8 mouse cellular contexts compared by ENCODE assay signal in the genomic region with DNA sequence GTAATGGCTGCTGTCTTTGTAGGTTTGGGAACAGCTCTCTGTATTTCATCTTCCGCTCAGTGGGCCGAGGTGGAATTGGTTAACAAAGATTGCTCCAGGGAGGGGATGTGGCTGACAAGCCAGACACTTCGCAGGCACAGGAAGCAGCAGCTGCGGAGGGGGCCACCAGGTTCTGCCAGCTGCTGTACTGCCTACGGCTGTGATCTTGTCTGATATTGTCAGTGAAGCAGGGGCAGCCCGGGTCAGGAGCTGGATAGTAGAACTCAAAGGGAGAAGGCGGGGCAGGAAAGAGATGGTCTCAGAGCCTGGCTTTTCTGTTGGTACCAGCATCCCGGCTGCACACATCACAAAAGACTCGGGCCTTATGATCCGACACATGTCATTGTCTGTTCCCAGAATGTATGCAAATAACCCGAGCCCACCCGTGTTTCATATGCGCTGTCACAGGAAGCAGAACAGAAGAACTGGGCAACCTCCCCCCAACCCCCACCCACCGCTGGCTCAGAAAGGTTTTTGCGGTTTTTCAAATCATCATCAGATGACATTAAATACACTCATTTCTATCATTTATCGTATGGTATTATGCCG. TPM values are rescaled to one million over a fixed set of nuclear protein-coding genes. Genes with fewer than 3 reads are reported as not detected.
DNase-seq lines count a peak whose midpoint lies in the region; ATAC-seq and TF ChIP-seq lines count a peak whose summit lies in the region.

No protein-coding gene starts in this region.

- peak; percentile 52 for DNase-seq in kidney, postnatal 10 days
- DNase-seq in kidney, adult 2 months = no peak
- DNase-seq in MN1 (ENCODE audit: low spot score) = peak; percentile 80
- peak; percentile 72 for DNase-seq in forebrain, embryonic 14.5 days (ENCODE audit: low spot score)
- peak; percentile 29 to 57 for DNase-seq in spleen, adult 2 months (ENCODE audit: low read depth in 1 of 2, low spot score in 2 of 2)
- DNase-seq in cerebellum, adult 9-10 months = no peak
- DNase-seq in heart, postnatal 4 days = no peak

- no peaks in the 10 kb centered on the region; the same call in 1 of the 2 replicates for H3K36me3 ChIP-seq in kidney, adult 2 months (ENCODE audit: control insufficient read depth, insufficient read depth, low read length)
- H3K36me3 ChIP-seq in forebrain, embryonic 14.5 days (ENCODE audit: control insufficient read depth, insufficient read depth, low read length) = no peaks in the 10 kb centered on the region
- no peaks in the 10 kb centered on the region for H3K36me3 ChIP-seq in spleen, adult 2 months (ENCODE audit: control insufficient read depth, insufficient read depth, low read length)

- no peak overlapping the region for H3K27ac ChIP-seq in kidney, adult 2 months (ENCODE audit: insufficient read depth, low read depth, low read length)
- peak overlapping the region; percentile 86 for H3K27ac ChIP-seq in forebrain, embryonic 14.5 days (ENCODE audit: low read depth, low read length)
- peak overlapping the region; percentile 39 for H3K27ac ChIP-seq in spleen, adult 2 months (ENCODE audit: insufficient read depth, low read length)

- peaks cover 16% of the 10 kb centered on the region; the same call in 1 of the 2 replicates for H3K4me1 ChIP-seq in kidney, adult 2 months (ENCODE audit: control insufficient read depth, insufficient read depth, low read length)
- H3K4me1 ChIP-seq in forebrain, embryonic 14.5 days (ENCODE audit: control insufficient read depth, insufficient read depth, low read length) = peaks cover 45% of the 10 kb centered on the region
- peaks cover 15% of the 10 kb centered on the region for H3K4me1 ChIP-seq in spleen, adult 2 months (ENCODE audit: control insufficient read depth, insufficient read depth, insufficient read length)

- no peaks in the 10 kb centered on the region for H3K9me3 ChIP-seq in forebrain, embryonic 14.5 days (replicated peaks; ENCODE audit: control insufficient read depth, low read length)

- TF ChIP-seq POLR2A in kidney, adult 2 months (IDR thresholded peaks at IDR 0.05; ENCODE audit: low read depth, low read length) = no peak
- TF ChIP-seq POLR2A in spleen, adult 2 months (IDR thresholded peaks at IDR 0.05; ENCODE audit: low read depth, low read length) = no peak

- no peak for TF ChIP-seq CTCF in kidney, adult 2 months (conservative IDR thresholded peaks at IDR 0.05; ENCODE audit: insufficient read depth, insufficient read length, low read depth, low read length)
- TF ChIP-seq CTCF in spleen, adult 2 months (IDR thresholded peaks at IDR 0.05; ENCODE audit: extremely low read depth, insufficient read depth, insufficient read length, insufficient replicate concordance) = no peak

- no peak overlapping the region for H3K4me3 ChIP-seq in kidney, adult 2 months (ENCODE audit: insufficient read depth, low read depth, low read length)
- H3K4me3 ChIP-seq in forebrain, embryonic 14.5 days (ENCODE audit: low read depth, low read length) = no peak overlapping the region
- peak overlapping the region; percentile 9 for H3K4me3 ChIP-seq in spleen, adult 2 months (ENCODE audit: extremely low read depth, insufficient read depth, insufficient read length)

- peak; percentile 78 for ATAC-seq in forebrain, embryonic 14.5 days
- 0 out of 2 replicates have a peak, but pooled peaks have one; percentile 24 for ATAC-seq in megakaryocyte, adult 5-6 weeks (ENCODE audit: poor library complexity, severe bottlenecking)

- peak overlapping the region; percentile 14; the same call in 1 of the 2 replicates for H3K4me2 ChIP-seq in forebrain, embryonic 14.5 days (ENCODE audit: low read length)

- WGBS in kidney, adult 2 months = 61% methylated on average over 17 of the region's 17 CpGs
- 27% methylated on average over 17 of the region's 17 CpGs for WGBS in forebrain, embryonic 14.5 days
- WGBS in spleen, adult 2 months = 5% methylated on average over 17 of the region's 17 CpGs

- no peaks in the 10 kb centered on the region for H3K27me3 ChIP-seq in kidney, adult 2 months (replicated peaks; ENCODE audit: control insufficient read depth, insufficient read depth, low read length)
- H3K27me3 ChIP-seq in forebrain, embryonic 14.5 days (replicated peaks; ENCODE audit: control insufficient read depth, insufficient read depth, low read length) = no peaks in the 10 kb centered on the region; the same call in 1 of the 2 replicates
- H3K27me3 ChIP-seq in spleen, adult 2 months (ENCODE audit: control insufficient read depth, insufficient read depth, low read length) = no peaks in the 10 kb centered on the region

- peak overlapping the region; percentile 35; the same call in 1 of the 2 replicates for H3K9ac ChIP-seq in forebrain, embryonic 14.5 days (ENCODE audit: low read length)

RNA-seq across cellular contexts. Expression of a gene that starts 6.4 kb away (rescaled TPM):
- polyA plus RNA-seq in kidney, adult 2 months (2012; rRNA removed) = 239 and 257 TPM in 2 replicates
- 10.1 and 11.4 TPM in 2 replicates for polyA plus RNA-seq in forebrain, embryonic 14.5 days (2014; fragmentation: Nextera tagmentation; extraction: Ambion mirVana)
- not detected in 2 replicates for total RNA-seq in megakaryocyte, adult 5-6 weeks (2015)
- not detected in 2 replicates for total RNA-seq in megakaryocyte, adult 5-6 weeks (2017)
- 0.27 and 0.56 TPM in 2 replicates for polyA plus RNA-seq in spleen, adult 2 months (2012; rRNA removed)
- 1 to 10 TPM; 1.9 to 2.5 TPM for total RNA-seq in heart, postnatal 4 days (2021)

RNA-seq across cellular contexts. Expression of a gene that starts 43.1 kb away (rescaled TPM):
- polyA plus RNA-seq in kidney, adult 2 months (2012; rRNA removed) = 0.12 and 0.27 TPM in 2 replicates
- 140 and 175 TPM in 2 replicates for polyA plus RNA-seq in forebrain, embryonic 14.5 days (2014; fragmentation: Nextera tagmentation; extraction: Ambion mirVana)
- total RNA-seq in megakaryocyte, adult 5-6 weeks (2015) = not detected in 2 replicates
- not detected in 2 replicates for total RNA-seq in megakaryocyte, adult 5-6 weeks (2017)
- polyA plus RNA-seq in spleen, adult 2 months (2012; rRNA removed) = 0.02 TPM in 1 of 2 replicates, not detected in the other
- under 1 TPM; 0.14 to 0.19 TPM for total RNA-seq in heart, postnatal 4 days (2021)

Comparison
In these comparisons a context has a peak if more than half of its experiments do, and no peak if none do; other contexts are left out.
1. DNase-seq: peak in kidney, postnatal 10 days (single experiment), MN1 (single experiment), forebrain, embryonic 14.5 days (single experiment) and spleen, adult 2 months (2 of 2); none in kidney, adult 2 months (single experiment), cerebellum, adult 9-10 months (single experiment) and heart, postnatal 4 days (single experiment).
2. RNA of a gene that starts 6.4 kb away (polyA plus RNA-seq): 239 to 257 TPM in kidney, adult 2 months; 10.1 to 11.4 TPM in forebrain, embryonic 14.5 days and 0.27 to 0.56 TPM in spleen, adult 2 months; every median in the first group is over 10 times any median in the second.
3. RNA of a gene that starts 43.1 kb away (polyA plus RNA-seq): 140 to 175 TPM in forebrain, embryonic 14.5 days; 0.12 to 0.27 TPM in kidney, adult 2 months and 0.02 TPM in spleen, adult 2 months; every median in the first group is over 100 times any median in the second.